Mouse (Mus musculus): Measurements from ENCODE around the gene Eif5a.

DNA sequence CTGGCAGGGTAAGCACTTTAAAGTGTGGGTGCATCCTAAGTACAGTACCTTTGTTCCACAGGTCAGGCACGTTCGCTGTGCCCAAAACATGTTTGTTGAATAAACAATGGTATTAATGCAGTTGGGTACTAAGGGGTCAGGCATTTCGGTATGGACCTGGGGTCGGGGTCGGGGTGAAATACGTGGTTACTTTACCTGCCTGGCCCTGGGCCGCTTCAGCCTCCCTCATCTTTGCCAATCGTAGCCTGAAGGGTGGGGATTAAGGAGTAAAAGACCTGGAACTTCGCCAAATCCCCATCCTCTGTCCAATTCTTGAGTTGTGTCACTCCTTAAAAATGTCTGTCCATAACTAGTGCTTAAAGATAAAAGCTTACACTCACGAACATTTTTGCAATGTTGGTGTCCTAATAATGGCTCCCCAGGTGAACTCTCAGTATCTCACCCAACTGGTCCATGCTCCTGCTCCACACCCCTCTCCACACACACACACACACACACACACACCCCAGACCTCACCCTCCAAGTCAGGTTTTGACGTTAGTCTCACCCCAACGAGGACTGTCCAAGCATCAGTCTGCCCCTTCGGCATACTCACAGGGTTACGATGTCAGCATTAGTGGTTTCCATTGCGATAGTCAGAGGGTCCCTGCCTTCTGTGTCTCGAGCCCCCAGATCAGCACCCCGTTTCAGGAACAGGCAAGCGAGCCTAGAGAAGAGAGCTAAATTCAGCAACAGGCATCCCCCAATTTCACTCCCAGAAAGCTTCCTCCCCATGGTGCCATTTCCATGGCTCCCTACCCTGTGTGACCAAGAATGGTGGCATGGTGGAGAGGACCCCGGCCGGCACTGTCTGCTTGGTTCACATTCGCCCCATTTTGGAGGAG is 39.7 kb downstream of the Eif5a start:
- no peak for TF ChIP-seq CTCF (conservative IDR thresholded peaks at IDR 0.05 in 1 of 2, IDR thresholded peaks at IDR 0.05 in 1 of 2; ENCODE audit: low read depth in 2 of 2, low read length in 2 of 2)
- TF ChIP-seq BHLHE40 (IDR thresholded peaks at IDR 0.05; ENCODE audit: low read depth, low read length) = no peak
- no peak for TF ChIP-seq POLR2A (IDR thresholded peaks at IDR 0.05; ENCODE audit: low read depth, low read length)
- no peak for TF ChIP-seq ZNF384 (IDR thresholded peaks at IDR 0.05; ENCODE audit: low read depth, low read length)
- no peak for TF ChIP-seq POLR2AphosphoS2 (IDR thresholded peaks at IDR 0.05; ENCODE audit: low read depth, low read length)
- no peak for TF ChIP-seq SIN3A (IDR thresholded peaks at IDR 0.05; ENCODE audit: low read length)
- no peak for TF ChIP-seq SMC3 (IDR thresholded peaks at IDR 0.05; ENCODE audit: low read depth, low read length)
- no peak for TF ChIP-seq ZC3H11A (IDR thresholded peaks at IDR 0.05; ENCODE audit: low read depth, low read length)
- no peak for TF ChIP-seq KAT2A (IDR thresholded peaks at IDR 0.05; ENCODE audit: insufficient replicate concordance, low read length)
- no peak for TF ChIP-seq USF2 (conservative IDR thresholded peaks at IDR 0.05; ENCODE audit: low read depth, low read length)
